Mouse (Mus musculus): ENCODE results near the gene Nme9. TPM values are rescaled to one million over a fixed set of nuclear protein-coding genes. Genes with fewer than 3 reads are reported as not detected.

Gene Nme9
- polyA plus RNA-seq, 1 experiment from 2014 or later, result 1.6 TPM

DNA sequence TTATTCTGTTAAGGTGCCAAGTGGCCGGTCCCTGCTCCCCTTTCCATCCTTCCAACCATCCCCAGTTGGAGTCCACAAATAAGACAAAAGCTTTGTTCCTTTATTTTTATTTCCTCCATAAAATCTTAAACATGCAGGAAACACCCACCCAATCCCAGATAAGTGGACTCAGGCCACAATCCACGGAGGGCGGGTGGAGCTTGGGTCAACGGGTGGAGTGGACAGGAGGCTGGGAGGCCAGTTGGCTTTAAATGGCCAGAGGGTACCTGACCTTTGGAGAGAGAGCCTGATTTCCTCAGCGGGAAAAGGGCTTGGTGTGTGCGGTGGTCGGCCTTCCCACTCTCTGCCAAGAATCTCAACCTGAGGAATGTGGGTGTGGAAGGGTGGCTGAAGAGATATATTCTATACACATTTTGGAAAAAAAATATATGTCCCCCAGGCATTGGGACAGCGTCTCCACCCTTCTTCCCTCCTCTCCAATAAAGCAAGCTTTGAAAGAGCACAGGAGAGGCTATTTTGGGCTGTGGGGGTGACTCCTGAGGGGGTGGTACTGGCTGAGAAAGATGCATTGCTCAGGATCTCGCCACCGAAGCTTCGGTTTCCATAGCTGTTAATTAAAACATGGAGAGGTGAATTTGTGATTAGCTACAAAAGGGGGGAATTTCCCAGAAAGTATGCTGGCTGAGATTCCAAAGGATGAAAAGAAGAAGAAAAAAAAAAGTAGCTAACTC, 22.5 kb upstream of the Nme9 start:
- Histone ChIP-seq H3K36me3 (no peaks in the 10 kb centered on the region), H3K4me2 (replicated peaks) (no peak overlapping the region), H3K27me3 (no peaks in the 10 kb centered on the region), H3K9ac (replicated peaks) (no peak overlapping the region), H3K27ac (replicated peaks) (no peak overlapping the region), H3K4me1 (peaks cover 15% of the 10 kb centered on the region), H3K9me3 (no peaks in the 10 kb centered on the region), H3K4me3 (no peak overlapping the region)
- WGBS, result 65% methylated on average over 11 of the region's 11 CpGs
- ATAC-seq (replicated peaks), result no peak

DNA sequence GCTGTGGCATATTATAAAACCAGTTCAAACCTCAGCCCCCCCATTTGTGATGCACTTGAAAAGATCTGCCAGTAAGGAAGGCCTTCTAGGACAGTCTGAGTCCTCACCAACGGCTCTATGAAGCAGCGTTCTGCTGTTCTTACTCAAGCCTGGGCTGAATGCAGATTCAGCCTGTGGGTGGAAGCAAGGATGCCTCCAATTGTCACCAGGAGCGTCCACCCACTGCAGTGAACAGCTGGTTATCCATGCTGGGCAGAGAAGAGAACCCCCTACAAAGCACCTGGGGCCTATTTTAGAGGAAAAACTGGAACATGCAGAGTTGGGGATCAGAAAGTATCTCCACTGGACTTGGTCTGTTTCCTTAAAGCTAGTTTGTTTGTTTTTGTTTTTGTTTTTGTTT, 21.4 kb upstream of the Nme9 start:
- WGBS, result 77% methylated on average over 3 of the region's 3 CpGs

GRCm38 (mm10) chr9:99430806-99431205, 20.5 kb upstream of the Nme9 start:
- Histone ChIP-seq H3K9me3 (no peaks in the 10 kb centered on the region), H3K36me3 (no peaks in the 10 kb centered on the region), H3K9ac (replicated peaks) (no peak overlapping the region), H3K4me2 (replicated peaks) (no peak overlapping the region), H3K27ac (replicated peaks) (no peak overlapping the region), H3K27me3 (no peaks in the 10 kb centered on the region), H3K4me1 (peaks cover 35% of the 10 kb centered on the region), H3K4me3 (no peak overlapping the region)
- ATAC-seq (replicated peaks), result no peak
- WGBS, result 83% methylated on average over 6 of the region's 6 CpGs

More for the DNA sequence above, 21.4 kb upstream of the Nme9 start:
- no peak overlapping the region for H3K4me2 ChIP-seq (replicated peaks)
- no peak overlapping the region for H3K27ac ChIP-seq (replicated peaks)
- no peak overlapping the region for H3K9ac ChIP-seq (replicated peaks)
- no peaks in the 10 kb centered on the region for H3K9me3 ChIP-seq
- ATAC-seq (replicated peaks), result no peak
- H3K36me3 ChIP-seq, result no peaks in the 10 kb centered on the region
- no peaks in the 10 kb centered on the region for H3K27me3 ChIP-seq
- H3K4me3 ChIP-seq, result no peak overlapping the region
- peaks cover 26% of the 10 kb centered on the region for H3K4me1 ChIP-seq

DNA sequence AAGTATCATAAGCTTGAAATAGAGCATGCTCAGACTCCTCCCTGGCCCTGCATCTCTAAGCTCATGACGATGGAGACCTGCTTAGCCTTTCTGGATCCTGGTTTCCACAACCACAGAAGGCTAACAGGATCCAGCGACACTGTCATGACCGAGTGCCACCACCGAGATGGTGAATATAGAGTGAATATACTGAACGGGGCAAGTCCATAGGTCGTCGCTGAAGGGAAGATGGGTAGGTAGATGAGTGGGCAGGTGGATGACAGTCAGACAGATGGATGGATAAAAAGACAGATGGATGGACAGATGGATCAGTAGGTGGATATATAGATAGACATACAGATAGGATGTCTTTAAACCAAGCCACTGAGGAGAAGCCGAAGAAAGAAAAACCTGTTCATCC, 19.9 kb upstream of the Nme9 start:
- no peaks in the 10 kb centered on the region for H3K9me3 ChIP-seq
- H3K27me3 ChIP-seq, result no peaks in the 10 kb centered on the region
- no peak for ATAC-seq (replicated peaks)
- peaks cover 36% of the 10 kb centered on the region for H3K4me1 ChIP-seq
- 89% methylated on average over 8 of the region's 8 CpGs for WGBS
- no peak overlapping the region for H3K27ac ChIP-seq (replicated peaks)
- no peaks in the 10 kb centered on the region for H3K36me3 ChIP-seq
- no peak overlapping the region for H3K9ac ChIP-seq (replicated peaks)
- H3K4me3 ChIP-seq, result no peak overlapping the region
- no peak overlapping the region for H3K4me2 ChIP-seq (replicated peaks)

GRCm38 (mm10) chr9:99431963-99432362, 19.3 kb upstream of the Nme9 start:
- no peak for ATAC-seq (replicated peaks)
- no peaks in the 10 kb centered on the region for H3K36me3 ChIP-seq
- no peaks in the 10 kb centered on the region for H3K9me3 ChIP-seq
- no peaks in the 10 kb centered on the region for H3K27me3 ChIP-seq
- no peak overlapping the region for H3K9ac ChIP-seq (replicated peaks)
- H3K27ac ChIP-seq (replicated peaks), result no peak overlapping the region
- peaks cover 38% of the 10 kb centered on the region for H3K4me1 ChIP-seq
- WGBS, result 78% methylated on average over 6 of the region's 6 CpGs
- H3K4me3 ChIP-seq, result no peak overlapping the region
- no peak overlapping the region for H3K4me2 ChIP-seq (replicated peaks)

DNA sequence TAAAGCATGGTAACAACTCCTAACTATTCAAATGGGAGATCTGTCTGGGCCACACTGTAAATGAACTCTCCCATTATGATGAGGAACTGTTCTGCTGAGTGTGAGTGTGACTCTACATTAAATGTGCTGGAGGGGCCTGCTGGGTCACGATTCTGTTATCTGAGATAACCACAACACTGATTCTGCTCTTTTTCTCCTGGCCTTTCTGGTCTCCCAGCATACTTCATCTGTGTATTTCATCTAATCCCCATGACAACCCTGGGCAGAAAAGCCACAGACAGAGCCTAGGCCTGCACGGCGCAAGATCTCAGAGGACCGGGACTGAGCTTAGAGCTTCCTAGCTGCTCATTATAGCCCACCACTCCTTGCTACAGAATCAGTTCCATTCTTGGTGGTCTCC, 18.8 kb upstream of the Nme9 start:
- Histone ChIP-seq H3K36me3 (no peaks in the 10 kb centered on the region), H3K4me2 (replicated peaks) (no peak overlapping the region), H3K27me3 (no peaks in the 10 kb centered on the region), H3K4me3 (no peak overlapping the region), H3K9me3 (no peaks in the 10 kb centered on the region), H3K27ac (replicated peaks) (no peak overlapping the region), H3K4me1 (peaks cover 43% of the 10 kb centered on the region), H3K9ac (replicated peaks) (no peak overlapping the region)
- 93% methylated on average over 4 of the region's 4 CpGs for WGBS
- no peak for ATAC-seq (replicated peaks)

DNA sequence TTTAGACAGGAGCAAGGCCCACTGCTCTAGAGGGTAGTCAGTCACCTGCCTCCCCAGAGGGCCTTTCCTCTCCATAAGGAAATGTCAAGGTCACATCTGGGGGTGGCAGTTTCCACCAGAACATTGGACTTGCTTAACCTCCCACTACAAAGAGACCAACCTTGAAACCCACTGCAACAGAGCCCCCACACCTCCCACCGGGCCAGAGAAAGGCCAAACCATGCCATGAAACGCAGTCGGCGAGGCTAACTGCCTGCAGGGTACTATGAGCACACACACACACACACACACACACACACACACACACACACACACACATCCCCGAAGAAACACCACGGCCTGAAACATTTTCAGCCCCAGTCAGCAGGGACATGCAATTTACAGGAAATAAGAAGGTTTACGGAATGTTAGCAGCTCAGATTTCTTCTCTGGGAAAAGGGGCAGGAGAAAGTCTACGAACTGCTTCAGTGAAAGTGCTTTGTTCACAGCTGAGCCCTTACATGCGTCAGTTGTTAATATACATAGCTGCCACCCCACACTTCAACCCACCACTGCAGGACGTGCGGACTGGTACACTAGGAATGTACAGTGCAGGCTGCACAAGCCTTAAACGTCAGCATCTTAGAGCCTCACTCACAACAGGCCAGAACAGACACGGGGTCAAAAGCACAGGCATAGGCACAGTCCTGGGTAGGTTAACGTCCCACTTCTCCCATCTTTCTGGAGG, 16.2 kb upstream of the Nme9 start:
- peaks cover 44% of the 10 kb centered on the region for H3K4me1 ChIP-seq
- ATAC-seq (replicated peaks), result peak; percentile 39
- WGBS, result 24% methylated on average over 14 of the region's 14 CpGs

GRCm38 (mm10) chr9:99435619-99436181, 15.6 kb upstream of the Nme9 start:
- Histone ChIP-seq H3K4me1 (peaks cover 44% of the 10 kb centered on the region), H3K9me3 (no peaks in the 10 kb centered on the region), H3K36me3 (no peaks in the 10 kb centered on the region), H3K4me2 (replicated peaks) (peak overlapping the region; percentile 73), H3K9ac (replicated peaks) (peak overlapping the region; percentile 98), H3K27me3 (no peaks in the 10 kb centered on the region; the same call in 1 of the 2 replicates), H3K4me3 (peak overlapping the region; percentile 96), H3K27ac (replicated peaks) (peak overlapping the region; percentile 91)
- WGBS, result 8% methylated on average over 16 of the region's 16 CpGs
- peak; percentile 28 for ATAC-seq (replicated peaks)

More for the DNA sequence above, 16.2 kb upstream of the Nme9 start:
- Histone ChIP-seq H3K27ac (replicated peaks) (peak overlapping the region; percentile 91), H3K27me3 (no peaks in the 10 kb centered on the region; the same call in 1 of the 2 replicates), H3K9ac (replicated peaks) (peak overlapping the region; percentile 98), H3K4me2 (replicated peaks) (peak overlapping the region; percentile 73), H3K9me3 (no peaks in the 10 kb centered on the region), H3K36me3 (no peaks in the 10 kb centered on the region), H3K4me3 (peak overlapping the region; percentile 96)

DNA sequence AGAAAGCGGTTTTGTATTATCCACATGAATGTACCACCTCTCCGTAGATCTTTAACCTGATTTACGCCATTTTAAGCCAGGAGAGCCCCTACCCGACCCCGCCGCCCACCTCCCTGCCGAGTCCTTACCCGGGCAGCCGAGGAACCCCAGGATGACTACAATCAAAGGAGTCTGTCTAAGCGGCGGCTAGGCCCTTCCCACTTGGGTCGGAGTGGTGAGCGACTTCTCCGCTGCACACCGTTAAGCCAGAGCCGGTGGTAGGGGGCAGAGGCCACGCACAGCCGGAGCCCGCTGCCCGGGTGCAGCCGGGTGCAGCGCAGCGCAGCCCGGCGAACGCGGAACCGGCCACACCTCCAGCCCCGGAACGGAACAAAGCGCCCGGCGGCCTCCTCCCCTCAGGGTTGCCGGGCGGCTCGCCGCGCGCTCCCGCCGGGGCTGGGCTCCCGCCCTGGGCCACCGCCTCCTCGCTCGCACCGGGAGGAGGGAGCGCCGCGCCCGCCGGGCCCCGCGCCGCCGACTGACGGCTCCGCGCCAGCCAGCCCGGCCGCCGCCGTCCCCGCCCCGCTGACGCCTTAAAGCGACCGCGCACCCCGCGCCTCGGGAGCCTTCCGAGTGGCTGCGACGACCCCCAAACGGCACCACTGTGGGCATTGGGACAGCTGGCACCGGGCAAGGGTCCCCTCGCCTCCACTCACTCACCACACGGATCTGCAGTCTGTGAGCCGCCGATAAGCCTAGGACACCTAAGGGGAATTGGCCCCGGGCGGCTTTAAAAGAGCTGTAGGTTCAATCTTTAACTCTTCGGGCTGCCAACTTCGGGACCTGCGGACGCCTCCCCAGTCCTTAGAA, 14.9 kb upstream of the Nme9 start:
- Histone ChIP-seq H3K4me1 (peaks cover 44% of the 10 kb centered on the region), H3K27ac (replicated peaks) (peak overlapping the region; percentile 91), H3K9ac (replicated peaks) (peak overlapping the region; percentile 98), H3K36me3 (no peaks in the 10 kb centered on the region), H3K4me3 (peak overlapping the region; percentile 96), H3K4me2 (replicated peaks) (peak overlapping the region; percentile 73), H3K9me3 (no peaks in the 10 kb centered on the region), H3K27me3 (no peaks in the 10 kb centered on the region; the same call in 1 of the 2 replicates)
- peak; percentile 79 for ATAC-seq (replicated peaks)
- WGBS, result under 1% methylated on average over 71 of the region's 86 CpGs

DNA sequence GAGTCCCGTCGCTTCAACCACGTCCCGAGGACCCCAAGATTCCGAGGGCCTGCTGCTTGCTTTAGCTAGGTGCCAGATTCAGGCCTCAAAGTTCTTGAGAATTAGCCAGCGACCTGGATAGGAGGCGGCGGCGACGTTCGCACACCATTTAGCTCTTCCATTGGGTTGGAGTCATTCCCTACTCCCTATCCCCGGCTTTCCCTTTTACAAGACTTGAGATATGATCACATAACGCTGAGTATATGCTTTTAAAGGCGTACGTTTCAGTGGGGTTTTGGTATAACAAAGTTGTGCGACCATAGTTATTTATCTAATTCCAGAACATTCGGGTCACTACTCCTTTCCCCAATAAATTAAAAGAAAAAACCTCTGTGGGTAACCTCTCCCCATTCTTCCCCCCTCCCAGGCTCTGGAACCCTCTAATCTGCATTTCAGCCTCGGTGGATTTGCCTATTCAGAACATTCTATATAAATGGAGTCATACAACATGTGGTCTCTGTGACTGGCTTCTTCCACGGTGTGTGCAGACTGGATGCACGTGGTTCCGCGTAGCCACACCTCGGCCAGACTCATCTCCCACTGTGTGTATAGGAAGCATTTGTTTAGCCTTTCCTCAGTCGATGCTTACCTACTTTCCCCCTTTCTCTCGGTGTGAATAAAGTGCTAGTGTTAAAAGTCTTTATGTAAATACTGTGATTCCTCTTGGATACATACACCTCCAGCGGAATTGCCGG, 14.1 kb upstream of the Nme9 start, which contains the start of gene Mras:
TSS of gene Mras (minus strand) at position 351 of the 734 bp plus-strand sequence.
- H3K36me3 ChIP-seq, result no peaks in the 10 kb centered on the region
- H3K4me2 ChIP-seq (replicated peaks), result peak within 1 kb of the TSS; percentile 73
- H3K9me3 ChIP-seq, result no peaks in the 10 kb centered on the region
- H3K4me3 ChIP-seq, result peak within 1 kb of the TSS; percentile 96
- ATAC-seq (replicated peaks), result no peak; the same call in 1 of the 2 replicates
- WGBS, result 17% methylated on average over 27 of the region's 27 CpGs
- peak within 1 kb of the TSS; percentile 91 for H3K27ac ChIP-seq (replicated peaks)
- H3K27me3 ChIP-seq, result no peaks in the 10 kb centered on the region; the same call in 1 of the 2 replicates
- peaks cover 44% of the 10 kb centered on the region for H3K4me1 ChIP-seq
- H3K9ac ChIP-seq (replicated peaks), result peak within 1 kb of the TSS; percentile 98

Data from forebrain, embryonic 15.5 days (tissue).